Mouse (Mus musculus) lung, adult 2 months (tissue): ENCODE measurements around the gene Rcan2.

ENCODE experiments used
- CTCF ChIP-seq: fragments of 200-500 bp; IDR thresholded peaks from 2 replicates; pipeline ENCODE4 v1.5.1; 2011; ENCODE audit warnings: mild to moderate bottlenecking, low read length, control low read depth; ENCODE audit not compliant: insufficient read depth
- POLR2A ChIP-seq: fragments of 200-500 bp; IDR thresholded peaks from 2 replicates; pipeline ENCODE4 v1.6.1; 2011; ENCODE audit warnings: low read depth, mild to moderate bottlenecking, control low read depth, low read length, borderline replicate concordance; ENCODE audit errors: extremely low read depth

- TF ChIP-seq POLR2A (no peak), CTCF (no peak)
Observed at GRCm38 (mm10) chr17:43906728-43907127, 105.6 kb downstream of the Rcan2 start.
